Mouse (Mus musculus) heart, embryonic 12.5 days (tissue): Measurements from ENCODE around the gene 4933411K16Rik. TPM values are rescaled to one million over a fixed set of nuclear protein-coding genes. Genes with fewer than 3 reads are reported as not detected.

ENCODE experiments used
- ATAC-seq: fragments of 200-750 bp; cut with Nextera tagmentation; 2 replicates; pipeline ENCODE4 v1.8.0; 2017; ENCODE audit warnings: moderate TSS enrichment, moderate library complexity; ENCODE audit not compliant: insufficient number of reproducible peaks, low FRiP score
- H3K27ac ChIP-seq: fragments of 300-500 bp; sonication (generic); 2 replicates; pipeline ENCODE4 v1.5.1; 2016; ENCODE audit warnings: mild to moderate bottlenecking, moderate library complexity; ENCODE audit not compliant: poor library complexity, severe bottlenecking
- H3K27me3 ChIP-seq: fragments of 300-500 bp; sonication (generic); replicated peaks from 2 replicates; pipeline ENCODE4 v1.6.1; 2016; ENCODE audit warnings: mild to moderate bottlenecking, moderate library complexity
- H3K36me3 ChIP-seq: fragments of 300-500 bp; sonication (generic); 2 replicates; pipeline ENCODE4 v1.6.1; 2016; ENCODE audit warnings: mild to moderate bottlenecking, moderate library complexity
- H3K4me1 ChIP-seq: fragments of 300-500 bp; sonication (generic); replicated peaks from 2 replicates; pipeline ENCODE4 v1.6.1; 2016; ENCODE audit warnings: mild to moderate bottlenecking
- H3K4me2 ChIP-seq: fragments of 300-500 bp; sonication (generic); 2 replicates; pipeline ENCODE4 v1.6.1; 2016; ENCODE audit warnings: mild to moderate bottlenecking, moderate library complexity
- H3K4me3 ChIP-seq: fragments of 300-500 bp; sonication (generic); 2 replicates; pipeline ENCODE4 v1.5.1; 2016; ENCODE audit warnings: mild to moderate bottlenecking
- H3K9ac ChIP-seq: fragments of 300-500 bp; sonication (generic); 2 replicates; pipeline ENCODE4 v1.6.1; 2016; ENCODE audit warnings: mild to moderate bottlenecking, moderate library complexity
- H3K9me3 ChIP-seq: fragments of 300-500 bp; sonication (generic); replicated peaks from 2 replicates; pipeline ENCODE4 v1.6.1; 2016; ENCODE audit warnings: mild to moderate bottlenecking, moderate library complexity
- WGBS: fragments of 180-500 bp; shearing (Covaris S2); methylation state at CpG from one replicate; pipeline ENCODE4 v1.1.7; 2016; 5-methylcytosine and 5-hydroxymethylcytosine counted together
- polyA plus RNA-seq: library from polyadenylated mRNA; unstranded; fragments of >200 nt; fragmentation: Nextera tagmentation; extraction: Ambion mirVana; gene quantifications from 2 replicates; pipeline ENCODE4 v1.2.1, GENCODE M21; 2016

4933411K16Rik gene
- polyA plus RNA-seq, 1 experiment from 2014 or later, result not detected

GRCm38 (mm10) chr19:42016840-42017239 lies 35.2 kb upstream of the 4933411K16Rik start:
- no peak overlapping the region for H3K4me3 ChIP-seq
- H3K27ac ChIP-seq, result peak overlapping the region; percentile 85
- H3K9me3 ChIP-seq, result no peaks in the 10 kb centered on the region
- H3K4me1 ChIP-seq, result peaks cover 51% of the 10 kb centered on the region
- 0 out of 2 replicates have a peak, but pooled peaks have one; percentile 10 for ATAC-seq
- 72% methylated on average over 5 of the region's 5 CpGs for WGBS
- H3K27me3 ChIP-seq, result no peaks in the 10 kb centered on the region
- H3K4me2 ChIP-seq, result no peak overlapping the region
- peaks cover 4% of the 10 kb centered on the region; the same call in 1 of the 2 replicates for H3K36me3 ChIP-seq
- H3K9ac ChIP-seq, result no peak overlapping the region

- ATAC-seq, result no peak
- Histone ChIP-seq H3K4me2 (no peak overlapping the region), H3K27me3 (no peaks in the 10 kb centered on the region), H3K4me1 (peaks cover 58% of the 10 kb centered on the region), H3K9me3 (no peaks in the 10 kb centered on the region), H3K9ac (0 out of 2 replicates have a peak overlapping the region, but pooled peaks have one; percentile 26), H3K27ac (peak overlapping the region; percentile 85), H3K36me3 (no peaks in the 10 kb centered on the region), H3K4me3 (no peak overlapping the region)
- 46% methylated on average over 8 of the region's 8 CpGs for WGBS
Observed at GRCm38 (mm10) chr19:42017399-42018247, 34.4 kb upstream of the 4933411K16Rik start.

- no peaks in the 10 kb centered on the region for H3K9me3 ChIP-seq
- H3K4me2 ChIP-seq, result no peak overlapping the region
- no peaks in the 10 kb centered on the region for H3K27me3 ChIP-seq
- no peak for ATAC-seq
- WGBS, result 26% methylated on average over 4 of the region's 4 CpGs
- peak overlapping the region; percentile 85 for H3K27ac ChIP-seq
- peaks cover 63% of the 10 kb centered on the region for H3K4me1 ChIP-seq
- no peaks in the 10 kb centered on the region for H3K36me3 ChIP-seq
- no peak overlapping the region for H3K4me3 ChIP-seq
- no peak overlapping the region for H3K9ac ChIP-seq
Observed at GRCm38 (mm10) chr19:42019011-42019522, 33.0 kb upstream of the 4933411K16Rik start.

GRCm38 (mm10) chr19:42021681-42022541 lies 30.1 kb upstream of the 4933411K16Rik start:
- peaks cover 54% of the 10 kb centered on the region for H3K4me1 ChIP-seq
- ATAC-seq, result no peak
- H3K4me3 ChIP-seq, result no peak overlapping the region
- WGBS, result 69% methylated on average over 10 of the region's 10 CpGs
- no peak overlapping the region for H3K4me2 ChIP-seq
- H3K27ac ChIP-seq, result peak overlapping the region; percentile 52
- no peak overlapping the region for H3K9ac ChIP-seq
- H3K36me3 ChIP-seq, result no peaks in the 10 kb centered on the region
- no peaks in the 10 kb centered on the region for H3K27me3 ChIP-seq
- H3K9me3 ChIP-seq, result no peaks in the 10 kb centered on the region

- Histone ChIP-seq H3K9ac (no peak overlapping the region), H3K27ac (0 out of 2 replicates have a peak overlapping the region, but pooled peaks have one; percentile 52), H3K36me3 (no peaks in the 10 kb centered on the region), H3K4me1 (peaks cover 48% of the 10 kb centered on the region), H3K27me3 (no peaks in the 10 kb centered on the region), H3K4me3 (no peak overlapping the region), H3K9me3 (no peaks in the 10 kb centered on the region), H3K4me2 (no peak overlapping the region)
- ATAC-seq, result no peak
- WGBS, result 73% methylated on average over 2 of the region's 2 CpGs
Observed at GRCm38 (mm10) chr19:42022542-42022848, 29.6 kb upstream of the 4933411K16Rik start.

GRCm38 (mm10) chr19:42026158-42026557 lies 25.9 kb upstream of the 4933411K16Rik start:
- ATAC-seq, result no peak
- WGBS, result 3% methylated on average over 5 of the region's 5 CpGs

GRCm38 (mm10) chr19:42031112-42031511 lies 20.9 kb upstream of the 4933411K16Rik start:
- Histone ChIP-seq H3K4me2 (no peak overlapping the region), H3K27me3 (no peaks in the 10 kb centered on the region), H3K36me3 (peaks cover 12% of the 10 kb centered on the region), H3K4me3 (no peak overlapping the region), H3K27ac (no peak overlapping the region), H3K4me1 (peaks cover 21% of the 10 kb centered on the region), H3K9ac (no peak overlapping the region), H3K9me3 (no peaks in the 10 kb centered on the region)
- ATAC-seq, result no peak
- 79% methylated on average over 5 of the region's 5 CpGs for WGBS

More at GRCm38 (mm10) chr19:42026158-42026557, 25.9 kb upstream of the 4933411K16Rik start:
- no peak overlapping the region for H3K9ac ChIP-seq
- no peak overlapping the region for H3K4me2 ChIP-seq
- H3K27ac ChIP-seq, result no peak overlapping the region
- H3K36me3 ChIP-seq, result no peaks in the 10 kb centered on the region
- peaks cover 19% of the 10 kb centered on the region for H3K4me1 ChIP-seq
- no peaks in the 10 kb centered on the region for H3K27me3 ChIP-seq
- H3K4me3 ChIP-seq, result no peak overlapping the region
- no peaks in the 10 kb centered on the region for H3K9me3 ChIP-seq

GRCm38 (mm10) chr19:42033611-42034010 lies 18.4 kb upstream of the 4933411K16Rik start:
- Histone ChIP-seq H3K27ac (no peak overlapping the region), H3K9ac (no peak overlapping the region)
- WGBS, result 79% methylated on average over 14 of the region's 14 CpGs

GRCm38 (mm10) chr19:42034146-42034775 lies 17.8 kb upstream of the 4933411K16Rik start:
- Histone ChIP-seq H3K9ac (no peak overlapping the region), H3K4me2 (no peak overlapping the region), H3K9me3 (no peaks in the 10 kb centered on the region), H3K27me3 (no peaks in the 10 kb centered on the region), H3K36me3 (peaks cover 12% of the 10 kb centered on the region), H3K4me1 (peaks cover 21% of the 10 kb centered on the region), H3K27ac (no peak overlapping the region), H3K4me3 (no peak overlapping the region)
- 65% methylated on average over 9 of the region's 9 CpGs for WGBS
- ATAC-seq, result 0 out of 2 replicates have a peak, but pooled peaks have one; percentile 12

More at GRCm38 (mm10) chr19:42033611-42034010, 18.4 kb upstream of the 4933411K16Rik start:
- no peaks in the 10 kb centered on the region for H3K9me3 ChIP-seq
- peaks cover 12% of the 10 kb centered on the region for H3K36me3 ChIP-seq
- H3K4me2 ChIP-seq, result no peak overlapping the region
- no peaks in the 10 kb centered on the region for H3K27me3 ChIP-seq
- ATAC-seq, result no peak
- peaks cover 21% of the 10 kb centered on the region for H3K4me1 ChIP-seq
- H3K4me3 ChIP-seq, result no peak overlapping the region

GRCm38 (mm10) chr19:42034881-42035455 lies 17.1 kb upstream of the 4933411K16Rik start:
- no peak overlapping the region; the same call in 1 of the 2 replicates for H3K4me2 ChIP-seq
- no peak overlapping the region for H3K9ac ChIP-seq
- no peak for ATAC-seq

More at GRCm38 (mm10) chr19:42034881-42035455, 17.1 kb upstream of the 4933411K16Rik start:
- 54% methylated on average over 11 of the region's 11 CpGs for WGBS
- Histone ChIP-seq H3K4me1 (peaks cover 21% of the 10 kb centered on the region), H3K9me3 (no peaks in the 10 kb centered on the region), H3K36me3 (peaks cover 12% of the 10 kb centered on the region), H3K27ac (no peak overlapping the region), H3K27me3 (peaks cover 3% of the 10 kb centered on the region), H3K4me3 (no peak overlapping the region)
